Mouse (Mus musculus) common myeloid progenitor, adult 5-6 weeks (primary cell): ENCODE results near the gene Nle1. TPM values are rescaled to one million over a fixed set of nuclear protein-coding genes. Genes with fewer than 3 reads are reported as not detected.
A peak's percentile ranks its signal among the peaks of the same experiment; 100 is the strongest.

Experiments used
- ATAC-seq: replicated peaks from 2 replicates; pipeline ENCODE4 v1.8.0; 2016; ENCODE audit warnings: low read depth, mild to moderate bottlenecking, moderate TSS enrichment, inconsistent platforms; ENCODE audit not compliant: poor library complexity, severe bottlenecking
- total RNA-seq: library from RNA; stranded (forward); fragments of 200-1000, 187-1606 nt; gene quantifications from 2 replicates; pipeline ENCODE4 v1.2.3, GENCODE M21; 2017

Gene Nle1
- total RNA-seq, 1 experiment from 2014 or later = 23.2 TPM

GRCm38 (mm10) chr11:82920768-82921167 lies 12.6 kb upstream of the Nle1 start:
- no peak for ATAC-seq

DNA sequence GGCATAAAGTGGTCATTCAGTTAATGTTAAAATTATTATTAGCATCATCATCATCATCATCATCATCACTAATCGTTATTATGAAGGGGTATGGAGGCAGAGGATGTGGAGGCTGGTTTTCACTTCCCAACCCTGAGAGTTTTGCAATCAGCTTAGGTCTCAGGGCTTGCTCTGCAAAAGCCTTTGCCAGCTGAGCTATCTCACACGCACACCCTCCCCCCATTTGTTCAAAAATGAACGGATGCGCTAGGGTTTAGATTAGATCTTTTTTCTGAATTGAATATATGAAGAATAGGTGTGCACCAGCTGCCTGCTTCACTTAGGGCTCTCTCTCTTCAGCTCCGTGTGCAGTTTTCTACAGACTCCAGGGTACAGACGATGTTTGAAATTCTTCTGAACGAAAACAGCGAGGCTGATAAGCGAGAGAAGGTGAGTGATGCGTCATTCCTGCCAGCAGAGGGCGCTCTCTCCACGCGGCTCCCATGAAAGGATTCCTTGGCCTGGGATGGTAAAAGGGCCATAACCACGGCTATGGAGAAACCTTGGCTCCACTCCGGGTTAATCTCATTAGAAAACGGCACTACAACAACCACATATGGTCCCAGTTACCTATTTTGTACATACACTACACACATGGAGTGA lies 6.6 kb upstream of the Nle1 start:
- peak; percentile 87 for ATAC-seq

DNA sequence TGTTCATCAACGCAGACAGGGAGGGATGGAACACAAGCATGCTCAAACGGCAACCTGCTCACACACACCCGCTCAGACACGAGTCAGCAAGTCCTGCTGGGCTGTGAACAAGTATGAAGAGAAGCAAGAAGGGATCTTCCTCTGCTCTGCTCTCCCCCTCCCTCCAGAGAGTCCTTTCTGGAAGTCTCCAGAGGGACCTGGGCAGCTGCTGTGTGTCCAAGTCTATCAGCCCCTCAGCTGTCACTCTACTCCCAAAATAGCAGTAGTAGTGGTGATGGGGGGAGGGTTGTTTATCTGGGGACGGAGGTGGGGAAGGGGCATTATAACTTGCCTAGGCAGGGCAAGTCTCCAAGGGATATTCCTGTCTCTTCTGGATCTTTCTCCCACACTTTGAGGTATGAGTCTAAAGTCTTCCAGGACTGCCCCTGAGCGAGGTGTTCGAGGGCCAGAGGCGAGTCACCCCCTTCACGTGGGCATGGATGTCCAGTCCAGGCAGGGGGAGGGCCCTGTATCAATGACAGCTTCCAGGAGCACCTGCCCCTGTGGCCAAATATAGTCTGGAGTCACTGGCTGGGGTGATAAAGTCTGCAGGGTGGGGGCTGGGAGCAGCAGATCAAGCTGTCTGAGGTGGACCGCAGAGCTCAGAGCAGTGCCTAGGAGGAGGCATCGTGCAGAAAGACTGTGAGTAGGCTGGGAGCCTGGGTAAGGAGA lies 2.6 kb upstream of the Nle1 start:
- no peak for ATAC-seq

- no peak for ATAC-seq
Measured at GRCm38 (mm10) chr11:82910250-82910649, 2.0 kb upstream of the Nle1 start, which contains the start of gene Unc45b. Gene Unc45b, plus strand, starts transcription at chr11:82910550.

GRCm38 (mm10) chr11:82908608-82908989 lies 388 bp upstream of the Nle1 start:
- no peak for ATAC-seq

DNA sequence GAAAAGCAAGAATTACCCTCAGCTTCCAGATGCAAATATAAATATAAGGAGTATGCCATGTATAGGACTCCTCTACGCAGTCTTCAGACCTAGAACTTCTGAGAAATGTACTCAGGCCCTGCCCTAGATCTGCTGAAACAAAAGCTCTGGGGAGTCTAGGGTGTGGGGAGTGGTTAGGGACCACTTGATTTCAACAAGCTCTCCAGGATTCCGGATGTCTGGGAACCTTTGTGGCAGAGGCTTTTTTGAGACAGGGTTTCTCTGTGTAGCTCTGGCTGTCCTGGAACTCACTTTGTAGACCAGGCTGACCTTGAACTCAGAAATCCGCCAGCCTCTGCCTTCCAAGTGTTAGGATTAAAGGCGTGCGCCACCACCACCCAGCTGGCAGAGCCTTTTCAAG lies 2.4 kb downstream of the Nle1 start:
- ATAC-seq = no peak

- no peak for ATAC-seq
Measured at GRCm38 (mm10) chr11:82904952-82905351, 3.3 kb downstream of the Nle1 start.

DNA sequence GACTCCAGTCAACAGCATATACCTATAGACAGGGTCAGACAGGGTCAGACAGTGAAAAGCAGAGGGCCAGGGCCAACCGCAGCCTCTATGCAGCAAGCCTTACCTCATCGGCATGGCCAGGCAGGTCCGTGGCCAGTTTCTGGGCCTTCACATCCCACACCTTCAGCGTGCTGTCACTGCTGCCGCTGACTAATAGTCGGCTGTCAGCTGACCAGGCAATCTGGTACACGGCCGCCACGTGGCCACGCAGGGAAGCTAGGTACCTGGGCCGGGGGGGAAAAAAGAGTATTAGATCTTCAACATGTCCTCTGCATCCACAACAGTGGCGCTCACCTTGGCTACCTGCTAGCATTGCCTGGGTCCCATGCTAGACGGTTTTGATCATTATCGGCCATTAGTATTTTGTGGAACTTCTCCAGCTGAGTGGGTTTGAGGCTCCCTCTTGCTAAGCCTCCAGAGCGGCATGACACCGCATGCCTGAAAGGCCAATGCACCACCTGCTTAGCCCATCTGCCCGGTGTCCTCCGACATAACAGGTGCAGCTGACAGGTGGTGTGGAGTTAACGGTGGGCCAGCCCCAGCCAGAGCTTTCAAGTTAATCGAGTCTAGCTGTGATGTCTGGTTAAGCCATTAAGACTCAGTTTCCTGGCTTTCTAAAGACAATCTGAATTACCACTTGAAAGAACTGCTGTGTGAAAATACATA lies 6.5 kb downstream of the Nle1 start:
- no peak for ATAC-seq

DNA sequence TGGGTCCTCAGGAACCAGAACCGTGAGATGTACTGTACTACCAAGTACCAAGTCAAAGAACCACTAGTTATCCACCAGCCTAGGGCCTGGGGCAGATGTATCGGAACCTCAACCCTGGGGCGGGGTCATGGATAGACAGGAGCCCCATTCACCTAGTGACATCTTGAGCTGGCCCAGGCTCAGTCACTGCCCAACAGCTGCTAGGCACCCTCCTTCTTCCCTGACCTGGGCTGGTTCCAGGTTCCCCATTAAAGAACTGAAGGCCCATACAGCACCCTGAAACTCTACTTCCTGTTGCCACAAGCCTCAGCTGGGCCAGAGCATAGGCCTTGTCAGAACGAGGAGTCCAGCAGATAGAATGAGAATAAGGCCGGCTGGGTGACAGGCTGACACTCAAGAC lies 8.5 kb downstream of the Nle1 start:
- ATAC-seq = no peak

GRCm38 (mm10) chr11:82897478-82897877 lies 10.7 kb downstream of the Nle1 start:
- ATAC-seq = peak; percentile 8; the same call in 1 of the 2 replicates

DNA sequence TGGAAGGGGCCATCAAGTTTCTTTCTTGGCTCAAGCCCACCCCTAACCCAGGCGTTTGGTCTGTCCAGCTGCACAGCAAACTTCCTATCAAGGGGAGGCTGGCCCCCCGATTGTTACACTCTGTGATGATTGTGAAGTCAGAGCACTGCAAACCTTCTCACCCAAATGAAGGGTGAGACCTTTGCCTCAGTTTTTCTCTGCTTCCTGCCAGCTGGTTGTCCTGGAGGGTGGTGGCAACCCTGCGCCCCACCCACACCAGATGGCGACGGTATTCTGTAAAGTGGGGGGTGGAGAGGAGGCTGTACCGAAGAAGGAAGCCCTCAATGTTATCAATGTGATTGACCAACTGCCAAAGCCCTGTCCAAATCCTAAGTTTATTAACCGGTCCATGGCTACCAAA lies 16.3 kb downstream of the Nle1 start, which contains the start of gene Fndc8:
Gene Fndc8, plus strand, starts transcription at position 189 of the 400 bp plus-strand sequence.
- no peak for ATAC-seq

- peak; percentile 95 for ATAC-seq
Measured at GRCm38 (mm10) chr11:82890342-82890762, 17.9 kb downstream of the Nle1 start, which contains the start of gene Rad51d. Gene Rad51d, minus strand, starts transcription at chr11:82890614.

DNA sequence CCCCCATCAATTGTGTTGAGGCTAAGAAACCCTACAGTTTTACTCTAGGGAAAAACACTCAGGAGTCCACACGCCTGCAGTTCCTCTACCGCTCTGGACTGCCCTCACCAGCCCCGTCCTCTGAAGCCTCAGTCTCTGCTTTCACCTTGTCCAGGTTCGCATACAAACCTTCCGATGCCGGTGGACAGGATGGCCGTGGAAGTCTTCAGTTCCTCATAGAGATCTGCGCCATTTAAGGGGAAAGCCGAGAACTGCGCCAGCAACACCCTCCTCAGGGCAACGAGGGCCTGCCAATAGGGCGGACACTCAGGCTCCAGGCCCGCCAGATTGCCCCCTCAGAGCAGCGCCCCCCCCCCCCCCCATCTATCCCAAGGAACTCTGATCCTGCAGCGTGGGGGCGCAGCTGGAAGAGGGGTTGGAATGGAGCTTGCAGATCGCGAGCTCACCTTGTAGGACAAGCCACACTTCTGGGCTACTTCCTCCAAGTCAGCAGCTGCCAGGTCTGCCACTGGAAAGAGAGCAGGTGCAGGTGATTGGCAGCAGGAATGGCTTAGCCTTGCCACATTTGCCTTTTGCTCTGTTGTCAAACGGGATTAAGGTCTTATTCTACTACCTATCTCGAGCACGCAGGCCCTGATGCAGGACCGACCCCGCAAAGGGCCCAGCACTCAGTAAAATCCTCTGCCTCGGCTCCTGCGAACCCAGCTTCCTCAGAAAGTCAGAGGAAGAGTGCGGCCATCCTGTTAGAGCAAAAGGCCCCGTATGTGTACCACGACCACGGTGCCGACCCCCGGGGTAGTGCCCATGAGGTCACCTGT lies 18.5 kb downstream of the Nle1 start:
- ATAC-seq = peak; percentile 28

DNA sequence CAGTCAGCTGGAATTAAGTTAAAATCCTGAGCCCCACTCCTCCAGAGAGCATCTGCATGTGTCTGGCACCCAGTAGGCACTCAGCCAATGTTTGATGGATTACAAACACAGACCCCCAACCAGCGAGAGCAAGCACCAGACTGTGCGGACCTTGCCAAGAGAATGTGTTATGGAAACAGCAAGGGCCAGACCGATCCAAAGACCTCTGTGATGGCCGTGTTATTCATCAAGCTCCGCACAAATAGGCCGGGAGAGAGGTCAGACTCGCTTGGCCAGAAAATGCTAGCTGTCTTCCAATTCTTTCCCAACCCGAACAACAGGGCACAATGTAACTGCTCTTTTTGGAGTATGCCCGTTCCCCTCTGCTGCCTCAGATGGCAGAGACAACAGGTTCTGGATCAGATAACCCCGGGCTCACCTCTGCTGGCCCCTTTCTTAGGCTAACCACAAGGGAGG lies 19.7 kb downstream of the Nle1 start:
- ATAC-seq = no peak

DNA sequence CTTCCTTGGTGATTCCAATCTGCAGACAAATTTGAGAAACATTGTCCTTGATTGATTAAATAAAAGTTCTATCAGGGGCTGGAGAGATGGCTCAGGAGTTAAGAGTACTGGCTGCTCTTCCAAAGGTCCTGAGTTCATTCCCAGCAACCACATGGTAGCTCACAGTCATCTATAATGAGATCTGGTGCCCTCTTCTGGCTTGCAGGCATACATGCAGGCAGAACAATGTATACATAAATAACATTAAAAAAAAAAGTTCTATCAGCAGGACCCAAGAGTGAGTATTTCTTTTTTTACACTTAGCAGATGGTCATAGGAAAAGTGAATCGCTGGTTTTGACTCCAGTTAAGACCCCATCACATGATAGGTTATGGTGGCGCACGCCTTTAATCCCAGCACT lies 21.7 kb downstream of the Nle1 start:
- ATAC-seq = no peak

DNA sequence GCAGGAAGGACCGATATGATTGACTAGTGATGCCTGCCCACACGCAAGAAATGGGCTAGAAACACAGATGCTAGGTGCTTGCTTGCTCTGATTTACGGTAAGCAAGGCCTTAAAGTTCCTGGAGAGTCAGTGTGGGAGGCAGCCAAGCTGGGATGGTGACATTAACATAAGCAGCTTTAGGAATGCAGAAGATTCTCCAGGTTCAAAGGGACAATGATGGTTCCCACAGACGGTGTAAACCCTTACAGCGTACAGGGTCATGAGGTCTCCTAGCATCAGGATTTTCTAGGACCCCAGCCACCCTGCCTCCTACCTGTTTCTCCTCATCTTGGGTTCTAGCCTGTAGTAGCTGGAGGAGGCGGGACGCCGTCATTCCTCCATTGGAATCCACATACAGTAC lies 25.0 kb downstream of the Nle1 start:
- no peak for ATAC-seq

GRCm38 (mm10) chr11:82877726-82878344 lies 30.4 kb downstream of the Nle1 start:
- ATAC-seq = no peak

DNA sequence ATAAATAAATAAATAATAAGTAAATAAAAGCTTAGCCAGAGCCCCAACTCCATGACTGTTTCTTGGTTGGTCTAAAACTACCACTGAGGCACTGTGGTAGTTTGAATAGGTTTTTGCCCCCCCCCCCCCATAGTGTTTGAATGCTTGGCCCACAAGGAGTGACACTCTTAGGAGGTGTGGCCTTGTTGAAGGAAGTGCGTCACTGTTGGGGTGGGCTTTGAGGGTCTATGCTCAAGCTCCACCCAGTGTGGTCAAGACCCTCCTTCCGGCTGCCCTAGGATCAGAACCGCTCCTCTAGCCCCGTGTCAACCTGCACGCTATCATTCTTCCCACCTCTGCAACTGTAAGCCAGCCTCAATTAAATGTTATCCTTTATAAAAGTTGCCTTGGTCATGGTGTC lies 32.6 kb downstream of the Nle1 start:
- no peak for ATAC-seq

DNA sequence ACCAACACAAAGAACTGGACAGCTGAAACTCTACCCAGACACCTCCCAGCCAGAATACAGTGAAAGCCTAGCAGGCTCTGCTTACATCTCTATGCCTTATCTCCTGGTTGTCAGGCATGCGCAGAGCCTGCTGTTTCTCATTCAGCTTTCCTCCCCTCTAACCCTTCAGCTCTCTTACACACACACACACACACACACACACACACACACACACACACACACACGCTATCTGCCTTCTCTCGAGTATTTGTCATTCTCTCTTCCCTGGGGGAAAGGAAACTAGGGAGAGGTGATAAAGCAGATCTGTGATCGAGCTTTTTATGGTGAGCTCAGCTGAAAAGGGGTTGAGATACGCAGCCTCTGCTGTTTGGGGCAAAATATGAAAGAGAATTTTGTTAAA lies 33.3 kb downstream of the Nle1 start:
- no peak for ATAC-seq

- peak; percentile 71 for ATAC-seq
Measured at GRCm38 (mm10) chr11:82871031-82871446, 37.2 kb downstream of the Nle1 start, which contains the start of gene Rffl. Gene Rffl, minus strand, starts transcription at chr11:82871210.
